In the genomic region with DNA sequence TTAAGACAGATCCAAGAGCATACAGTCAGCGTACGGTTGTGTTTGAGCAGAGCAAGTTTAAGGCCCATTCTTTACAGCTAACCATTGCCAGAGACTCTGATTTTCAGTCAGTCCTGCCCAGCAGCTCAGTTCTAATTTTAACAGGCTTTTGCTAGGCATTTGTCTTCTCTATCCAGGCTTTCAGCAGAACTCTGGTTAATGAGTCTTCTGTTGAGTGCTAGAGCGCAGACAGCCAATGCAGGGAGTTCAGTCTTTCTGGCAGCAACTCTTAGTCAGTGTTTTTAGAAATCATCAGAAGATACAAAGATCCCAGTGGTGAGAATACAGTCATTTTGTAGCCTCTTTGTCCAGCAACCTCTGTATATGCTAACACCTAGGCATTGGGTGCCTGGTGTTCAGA, we compare ENCODE assay signal across 27 mouse cellular contexts. TPM values are rescaled to one million over a fixed set of nuclear protein-coding genes. Genes with fewer than 3 reads are reported as not detected.
"Had no signal": no experiment of that assay in that cellular context is flagged by ENCODE, and none has a peak within 500 bp of the region (broad histone marks: within the 10 kb centered on the region; RNA-seq: fewer than 3 reads in every experiment).

No protein-coding gene starts in this region.

- H3K4me2 ChIP-seq: heart, embryonic 11.5 days; heart, embryonic 13.5 days; heart, embryonic 15.5 days; hindbrain, embryonic 14.5 days; intestine, embryonic 15.5 days; limb, embryonic 13.5 days; limb, embryonic 15.5 days; liver, embryonic 12.5 days had no signal

- DNase-seq: forebrain, postnatal 0 days; gastrocnemius, postnatal 14 days; gastrocnemius, postnatal 36 days; heart, adult 11 months; heart, adult 2 months; heart, postnatal 14 days; heart, postnatal 36 days; left cerebral cortex, postnatal 4 days; lung, adult 18-20 months had no signal

- H3K27me3 ChIP-seq: heart, embryonic 13.5 days; heart, embryonic 15.5 days; intestine, embryonic 15.5 days; limb, embryonic 13.5 days; limb, embryonic 15.5 days; liver, embryonic 12.5 days had no signal

- H3K9ac ChIP-seq: forebrain, postnatal 0 days; heart, embryonic 13.5 days; heart, embryonic 15.5 days; hindbrain, embryonic 14.5 days; intestine, embryonic 15.5 days; limb, embryonic 13.5 days; limb, embryonic 15.5 days; liver, embryonic 12.5 days; liver, embryonic 14.5 days had no signal

- H3K27ac ChIP-seq: heart, adult 2 months; heart, embryonic 13.5 days; heart, embryonic 15.5 days; hindbrain, embryonic 14.5 days; intestine, embryonic 15.5 days; kidney, postnatal 0 days; layer of hippocampus, adult 2 months; left cerebral cortex, adult 2 months; limb, embryonic 13.5 days; limb, embryonic 15.5 days; liver, embryonic 12.5 days; liver, embryonic 14.5 days had no signal

- H3K4me1 ChIP-seq: heart, embryonic 13.5 days; heart, embryonic 15.5 days; intestine, embryonic 15.5 days; limb, embryonic 13.5 days; limb, embryonic 15.5 days; liver, embryonic 12.5 days had no signal

- ATAC-seq: forebrain, postnatal 0 days; hindbrain, embryonic 16.5 days; inflammation-experienced regulatory T-cells, adult 6 months; intestine, embryonic 15.5 days; intestine, postnatal 0 days; liver, embryonic 12.5 days had no signal

- H3K4me3 ChIP-seq: heart, adult 2 months; heart, embryonic 13.5 days; heart, embryonic 15.5 days; intestine, embryonic 15.5 days; layer of hippocampus, adult 2 months; left cerebral cortex, adult 2 months; limb, embryonic 13.5 days; limb, embryonic 15.5 days; liver, embryonic 12.5 days had no signal

- H3K9me3 ChIP-seq: heart, embryonic 13.5 days; heart, embryonic 15.5 days; intestine, embryonic 15.5 days; limb, embryonic 13.5 days; limb, embryonic 15.5 days; liver, embryonic 12.5 days had no signal

RNA-seq across cellular contexts. Expression of gene Cdhr2, which starts 50.8 kb away (rescaled TPM):
- polyA plus RNA-seq: heart, embryonic 13.5 days; heart, postnatal 0 days; hindbrain, embryonic 11.5 days; inflammation-experienced regulatory T-cells, adult 6 months; limb, embryonic 11.5 days; limb, embryonic 15.5 days had no signal
